Mouse (Mus musculus) intestine, embryonic 15.5 days (tissue): Measurements from ENCODE around the gene Rnf40. TPM values are rescaled to one million over a fixed set of nuclear protein-coding genes. Genes with fewer than 3 reads are reported as not detected.

Experiments used
- ATAC-seq: fragments of 200-750 bp; cut with Nextera tagmentation; 2 replicates; pipeline ENCODE4 v1.8.0; 2017; ENCODE audit warnings: moderate TSS enrichment, moderate library complexity
- H3K27ac ChIP-seq: fragments of 300-500 bp; sonication (generic); 2 replicates; pipeline ENCODE4 v1.5.1; 2015; ENCODE audit warnings: mild to moderate bottlenecking, inconsistent platforms
- H3K27me3 ChIP-seq: fragments of 300-500 bp; sonication (generic); replicated peaks from 2 replicates; pipeline ENCODE4 v1.6.1; 2015; ENCODE audit warnings: inconsistent platforms
- H3K36me3 ChIP-seq: fragments of 300-500 bp; sonication (generic); 2 replicates; pipeline ENCODE4 v1.6.1; 2015; ENCODE audit warnings: inconsistent platforms
- H3K4me1 ChIP-seq: fragments of 300-500 bp; sonication (generic); replicated peaks from 2 replicates; pipeline ENCODE4 v1.6.1; 2015; ENCODE audit warnings: inconsistent platforms
- H3K4me2 ChIP-seq: fragments of 300-500 bp; sonication (generic); replicated peaks from 2 replicates; pipeline ENCODE4 v1.6.1; 2015; ENCODE audit warnings: mild to moderate bottlenecking, inconsistent platforms
- H3K4me3 ChIP-seq: fragments of 300-500 bp; sonication (generic); replicated peaks from 2 replicates; pipeline ENCODE4 v1.5.1; 2015; ENCODE audit warnings: inconsistent platforms
- H3K9ac ChIP-seq: fragments of 300-500 bp; sonication (generic); 2 replicates; pipeline ENCODE4 v1.6.1; 2015; ENCODE audit warnings: inconsistent platforms
- H3K9me3 ChIP-seq: fragments of 300-500 bp; sonication (generic); 2 replicates; pipeline ENCODE4 v1.6.1; 2016; ENCODE audit warnings: inconsistent platforms
- WGBS: fragments of 180-500 bp; shearing (Covaris S2); methylation state at CpG from one replicate; pipeline ENCODE4 v1.1.7; 2015; 5-methylcytosine and 5-hydroxymethylcytosine counted together
- polyA plus RNA-seq: library from polyadenylated mRNA; unstranded; fragments of >200 nt; fragmentation: Nextera tagmentation; extraction: Ambion mirVana; gene quantifications from 2 replicates; pipeline ENCODE4 v1.2.1, GENCODE M21; 2015

The Rnf40 gene
- polyA plus RNA-seq = 37.4 and 37.7 TPM in 2 replicates

DNA sequence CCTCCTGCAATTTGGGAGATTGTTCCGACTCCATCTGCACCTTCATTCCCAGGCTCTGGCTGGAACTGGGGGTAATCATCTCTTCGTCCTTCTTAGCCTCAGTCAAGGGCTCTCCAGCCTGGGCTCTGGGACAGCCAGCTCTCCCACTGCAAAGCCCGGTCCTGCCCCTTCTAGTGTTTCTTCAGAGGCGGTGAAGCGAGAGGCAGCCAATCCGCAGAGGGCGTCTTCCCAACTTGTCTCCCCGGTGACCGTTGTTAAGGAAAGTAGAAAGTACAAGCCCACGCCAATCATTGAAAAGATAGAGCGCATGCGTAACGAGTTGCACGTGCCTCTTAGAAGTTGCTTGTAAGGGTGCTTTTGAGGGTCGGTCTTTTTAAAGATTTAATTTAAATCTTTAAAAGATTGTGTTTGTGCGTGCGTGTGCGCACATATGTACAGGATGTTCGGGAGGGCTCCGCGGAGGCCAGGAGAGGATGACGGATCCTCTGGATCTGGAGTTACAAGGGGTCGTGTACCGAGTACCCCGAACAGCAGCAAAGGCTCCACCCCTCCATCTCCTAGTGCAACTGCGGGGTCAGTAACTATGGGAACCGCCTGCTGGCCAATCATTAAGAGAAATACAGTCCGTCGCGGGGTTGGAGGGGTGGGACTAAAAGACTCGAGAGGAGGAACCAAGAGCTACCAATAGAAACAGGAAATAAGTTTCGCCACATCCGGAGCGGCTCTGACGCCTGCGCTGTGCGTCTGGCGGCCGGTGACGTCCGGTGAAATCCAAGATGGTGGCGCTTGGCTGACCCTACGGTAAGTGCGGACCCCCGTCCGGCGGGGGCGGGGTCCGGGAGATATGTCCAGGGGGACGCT, at the start of gene Rnf40, which contains the start of gene Ccdc189:
Rnf40 (plus strand) TSS at position 757 of the 861 bp plus-strand sequence.
Ccdc189 (minus strand) TSS at position 585 of the 861 bp plus-strand sequence.
- Histone ChIP-seq H3K27ac (peak within 1 kb of the TSS; percentile 74), H3K9ac (peak within 1 kb of the TSS; percentile 81), H3K4me2 (peak within 1 kb of the TSS; percentile 93), H3K36me3 (peaks cover 26% of the 10 kb centered on the region), H3K4me1 (peaks cover 17% of the 10 kb centered on the region), H3K4me3 (peak within 1 kb of the TSS; percentile 86), H3K27me3 (no peaks in the 10 kb centered on the region), H3K9me3 (no peaks in the 10 kb centered on the region)
- under 1% methylated on average over 50 of the region's 50 CpGs for WGBS
- peak; percentile 99 for ATAC-seq

DNA sequence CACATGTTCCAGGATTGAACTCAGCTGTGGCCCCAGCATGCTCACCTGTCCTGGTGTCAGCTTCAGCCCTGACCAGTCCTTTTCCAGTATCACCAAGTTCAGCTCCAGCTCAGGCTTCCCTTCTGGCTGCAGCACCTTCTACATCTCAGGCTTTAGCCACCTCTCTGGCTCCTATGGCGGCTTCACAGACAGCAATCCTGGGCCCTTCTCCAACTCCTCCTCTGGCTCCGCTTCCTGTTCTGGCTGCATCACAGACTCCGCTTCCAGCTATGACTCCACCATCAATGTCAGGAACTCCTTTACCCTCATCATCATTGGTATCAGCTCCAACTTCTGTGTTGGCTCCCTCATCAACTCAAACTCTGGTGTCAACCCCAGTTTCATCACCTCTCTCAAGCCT, 46.9 kb upstream of the Rnf40 start:
- Histone ChIP-seq H3K27ac (no peak overlapping the region), H3K4me1 (no peaks in the 10 kb centered on the region), H3K4me3 (no peak overlapping the region), H3K36me3 (peaks cover 60% of the 10 kb centered on the region), H3K27me3 (no peaks in the 10 kb centered on the region), H3K9ac (no peak overlapping the region), H3K4me2 (no peak overlapping the region), H3K9me3 (no peaks in the 10 kb centered on the region)
- 96% methylated on average over 3 of the region's 3 CpGs for WGBS
- no peak for ATAC-seq

DNA sequence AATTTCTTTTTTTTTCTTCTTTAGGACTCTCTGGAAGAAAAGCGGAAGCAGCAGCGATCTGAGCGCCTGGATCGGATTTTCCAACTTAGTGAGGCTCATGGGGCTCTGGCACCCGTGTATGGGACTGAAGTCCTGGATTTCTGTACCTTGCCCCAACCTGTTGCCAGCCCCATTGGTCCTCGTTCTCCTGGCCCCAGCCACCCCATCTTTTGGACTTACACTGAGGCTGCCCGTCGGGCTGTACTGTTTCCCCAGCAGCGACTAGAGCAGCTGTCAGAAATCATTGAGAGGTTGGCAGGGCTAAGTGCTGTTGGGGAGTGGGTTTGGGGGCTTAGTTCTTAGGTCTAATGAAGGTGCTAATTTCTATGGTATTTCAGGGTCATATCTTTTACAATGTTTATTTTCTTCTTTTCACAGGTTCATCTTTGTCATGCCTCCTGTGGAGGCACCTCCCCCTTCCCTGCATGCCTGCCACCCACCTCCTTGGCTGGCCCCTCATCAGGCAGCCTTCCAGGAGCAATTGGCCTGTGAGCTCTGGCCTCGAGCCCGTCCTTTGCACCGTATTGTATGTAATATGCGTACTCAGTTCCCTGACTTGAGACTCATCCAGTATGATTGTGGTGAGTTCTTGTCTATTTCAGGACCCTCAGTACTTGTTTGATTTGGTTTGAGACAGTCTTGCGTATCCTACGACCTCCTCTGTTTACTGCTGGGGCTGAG, 39.3 kb upstream of the Rnf40 start:
- ATAC-seq = no peak
- Histone ChIP-seq H3K9me3 (no peaks in the 10 kb centered on the region), H3K27me3 (no peaks in the 10 kb centered on the region), H3K36me3 (peaks cover 45% of the 10 kb centered on the region), H3K27ac (no peak overlapping the region), H3K4me1 (no peaks in the 10 kb centered on the region), H3K4me2 (no peak overlapping the region), H3K4me3 (no peak overlapping the region), H3K9ac (no peak overlapping the region)
- WGBS = 88% methylated on average over 15 of the region's 15 CpGs

DNA sequence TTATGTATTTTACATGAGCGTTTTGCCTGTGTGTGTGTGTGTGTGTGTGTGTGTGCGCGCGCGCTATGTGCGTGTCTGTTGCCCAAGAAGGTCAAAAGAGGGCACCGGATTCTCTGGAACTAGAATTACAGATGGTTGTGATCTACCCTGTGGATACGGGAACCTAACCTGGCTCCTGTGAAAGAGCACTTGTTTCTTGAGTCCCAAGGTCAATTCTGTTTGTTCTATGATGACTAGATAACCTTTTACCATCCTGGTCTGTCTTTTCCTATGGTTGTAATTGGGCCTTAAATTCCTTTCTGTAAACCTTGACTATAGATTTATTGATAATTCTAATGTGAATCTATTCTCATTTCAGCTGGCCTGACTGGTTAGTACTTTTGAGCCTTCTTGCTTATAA, 37.0 kb upstream of the Rnf40 start:
- H3K27ac ChIP-seq = no peak overlapping the region
- no peak overlapping the region for H3K9ac ChIP-seq
- no peak overlapping the region for H3K4me2 ChIP-seq
- no peak for ATAC-seq
- H3K4me1 ChIP-seq = no peaks in the 10 kb centered on the region
- H3K27me3 ChIP-seq = no peaks in the 10 kb centered on the region
- H3K36me3 ChIP-seq = peaks cover 50% of the 10 kb centered on the region
- no peaks in the 10 kb centered on the region for H3K9me3 ChIP-seq
- no peak overlapping the region for H3K4me3 ChIP-seq
- 91% methylated on average over 8 of the region's 8 CpGs for whole genome bisulfite sequencing

DNA sequence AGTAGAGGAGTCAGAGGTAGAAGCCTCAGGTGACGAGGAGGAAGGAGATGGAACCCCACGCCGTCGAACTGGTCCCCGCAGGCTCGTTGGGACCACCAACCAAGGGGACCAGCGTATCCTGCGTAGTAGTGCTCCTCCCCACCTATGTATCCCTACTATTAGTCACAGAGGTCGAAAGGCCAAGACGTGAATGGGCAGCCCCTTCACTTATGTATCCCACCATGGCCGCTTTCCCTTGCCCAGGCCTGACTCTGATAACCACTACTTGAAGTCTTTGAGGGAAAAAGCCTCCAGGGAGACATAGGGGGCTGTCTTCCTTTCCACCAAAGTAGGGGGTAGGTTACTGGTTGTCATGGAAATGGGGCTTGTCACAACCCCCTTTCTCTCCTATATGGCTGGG, 28.0 kb upstream of the Rnf40 start:
- Histone ChIP-seq H3K27me3 (no peaks in the 10 kb centered on the region), H3K9ac (no peak overlapping the region), H3K36me3 (peaks cover 44% of the 10 kb centered on the region), H3K27ac (no peak overlapping the region), H3K4me3 (no peak overlapping the region), H3K4me1 (no peaks in the 10 kb centered on the region), H3K4me2 (no peak overlapping the region), H3K9me3 (no peaks in the 10 kb centered on the region)
- ATAC-seq = 0 out of 2 replicates have a peak, but pooled peaks have one; percentile 17
- 92% methylated on average over 11 of the region's 11 CpGs for WGBS

DNA sequence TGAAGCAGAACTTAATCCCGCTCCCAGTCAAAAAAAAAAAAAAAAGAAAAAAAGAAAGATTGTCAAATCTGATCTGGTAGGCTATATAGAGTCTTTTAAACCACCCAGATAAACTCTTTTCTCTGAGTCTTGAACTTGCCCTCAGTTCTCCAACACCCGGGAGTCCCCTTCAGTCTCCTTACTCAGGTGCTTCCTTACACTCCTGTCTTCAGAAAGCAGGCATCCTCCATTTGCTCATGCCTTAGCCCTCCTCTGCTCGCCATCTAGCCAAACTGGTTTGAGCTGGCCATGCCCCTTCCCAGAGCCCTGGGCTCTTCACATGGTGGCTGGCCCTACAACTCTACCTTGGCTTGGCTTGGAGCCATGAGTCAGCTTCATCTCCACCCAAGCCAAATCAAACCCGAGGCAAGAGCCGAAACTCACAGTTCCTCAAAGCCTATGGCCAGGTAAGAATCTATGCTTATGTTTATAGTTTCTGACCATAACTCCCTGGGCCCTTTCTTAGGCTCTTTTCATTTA, 27.2 kb upstream of the Rnf40 start, which contains the start of gene Tmem265:
Tmem265 (plus strand) TSS at position 51 of the 519 bp plus-strand sequence.
- ATAC-seq = no peak
- H3K4me3 ChIP-seq = no peak within 1 kb of the TSS
- H3K4me1 ChIP-seq = no peaks in the 10 kb centered on the region
- no peaks in the 10 kb centered on the region for H3K27me3 ChIP-seq
- peaks cover 42% of the 10 kb centered on the region for H3K36me3 ChIP-seq
- no peaks in the 10 kb centered on the region for H3K9me3 ChIP-seq
- WGBS = 91% methylated on average over 5 of the region's 5 CpGs
- H3K27ac ChIP-seq = no peak within 1 kb of the TSS
- no peak within 1 kb of the TSS for H3K4me2 ChIP-seq
- H3K9ac ChIP-seq = no peak within 1 kb of the TSS

DNA sequence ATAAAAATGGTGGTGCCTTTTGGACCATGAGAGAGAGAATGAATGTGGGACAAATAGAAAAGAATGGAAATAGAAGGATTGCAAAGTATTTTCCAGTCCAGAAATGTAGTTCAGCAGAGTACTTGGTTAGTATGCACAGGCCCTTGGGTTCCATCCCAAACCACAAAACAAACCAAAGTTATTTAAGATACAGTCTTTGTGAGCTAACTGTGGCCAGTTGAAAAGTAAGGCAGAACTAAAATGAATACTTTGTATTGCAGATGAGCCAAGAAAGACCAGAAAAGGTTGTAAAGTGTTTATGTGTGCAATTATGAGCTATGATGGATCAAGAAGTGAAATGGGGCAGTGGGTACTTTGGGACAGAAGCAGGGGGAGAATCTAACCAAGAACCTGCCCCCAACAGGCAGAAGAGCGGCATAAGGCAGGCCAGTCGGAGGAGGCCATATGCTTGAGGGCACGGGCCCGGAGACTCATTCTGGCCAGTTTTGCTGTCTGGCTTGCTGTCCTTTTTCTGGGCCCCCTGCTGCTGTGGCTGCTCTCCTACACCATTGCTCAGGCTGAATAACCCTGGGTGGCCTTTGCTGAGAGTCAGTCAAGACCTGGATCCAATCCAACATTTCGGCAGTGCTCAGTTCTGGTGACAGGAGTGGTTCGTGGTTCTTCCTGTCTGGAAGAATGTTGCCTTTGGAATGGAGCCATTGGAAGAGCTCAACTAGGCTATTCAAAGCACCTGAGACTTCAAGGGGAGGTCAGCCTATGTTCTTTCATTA, 24.0 kb upstream of the Rnf40 start:
- 76% methylated on average over 6 of the region's 6 CpGs for WGBS
- no peak overlapping the region for H3K9ac ChIP-seq
- peaks cover 28% of the 10 kb centered on the region for H3K36me3 ChIP-seq
- H3K4me1 ChIP-seq = no peaks in the 10 kb centered on the region
- H3K27me3 ChIP-seq = no peaks in the 10 kb centered on the region
- no peak overlapping the region for H3K4me3 ChIP-seq
- H3K9me3 ChIP-seq = no peaks in the 10 kb centered on the region
- no peak for ATAC-seq
- H3K4me2 ChIP-seq = no peak overlapping the region
- H3K27ac ChIP-seq = no peak overlapping the region

DNA sequence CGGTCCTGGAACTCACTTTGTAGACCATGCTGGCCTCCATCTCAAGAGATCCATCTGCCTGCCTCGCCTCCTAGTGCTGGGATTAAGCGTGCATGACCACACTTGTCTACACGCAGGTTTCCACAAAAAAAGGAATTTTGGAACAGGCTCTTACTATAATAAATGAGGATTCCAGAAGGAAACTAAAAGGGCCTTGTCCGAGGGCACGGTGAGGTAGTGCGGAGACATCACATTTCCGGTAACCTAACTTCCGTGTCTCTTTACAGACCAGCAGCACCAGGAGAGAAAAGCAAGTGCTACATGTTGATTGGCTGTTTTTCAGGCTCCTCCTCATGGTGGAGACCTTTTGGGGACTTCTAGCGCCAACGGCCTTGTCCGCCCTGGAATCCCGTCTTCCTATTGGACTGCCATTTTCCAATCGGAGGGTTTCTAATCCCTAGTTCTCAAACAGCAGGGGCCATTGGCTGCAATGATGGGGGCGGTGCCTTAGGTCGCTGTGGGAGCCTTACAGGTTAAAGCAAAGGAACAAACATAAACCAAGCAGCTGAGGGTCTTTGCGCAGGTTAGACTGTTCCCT, 15.6 kb upstream of the Rnf40 start, which contains the start of gene Phkg2:
Phkg2 (plus strand) TSS at position 446 of the 577 bp plus-strand sequence.
- Histone ChIP-seq H3K27me3 (no peaks in the 10 kb centered on the region), H3K9ac (peak within 1 kb of the TSS; percentile 84), H3K4me3 (peak within 1 kb of the TSS; percentile 77), H3K9me3 (no peaks in the 10 kb centered on the region), H3K27ac (peak within 1 kb of the TSS; percentile 61), H3K36me3 (peaks cover 9% of the 10 kb centered on the region; the same call in 1 of the 2 replicates), H3K4me1 (peaks cover 10% of the 10 kb centered on the region; the same call in 1 of the 2 replicates), H3K4me2 (peak within 1 kb of the TSS; percentile 92)
- WGBS = under 1% methylated on average over 17 of the region's 17 CpGs
- ATAC-seq = peak; percentile 99

DNA sequence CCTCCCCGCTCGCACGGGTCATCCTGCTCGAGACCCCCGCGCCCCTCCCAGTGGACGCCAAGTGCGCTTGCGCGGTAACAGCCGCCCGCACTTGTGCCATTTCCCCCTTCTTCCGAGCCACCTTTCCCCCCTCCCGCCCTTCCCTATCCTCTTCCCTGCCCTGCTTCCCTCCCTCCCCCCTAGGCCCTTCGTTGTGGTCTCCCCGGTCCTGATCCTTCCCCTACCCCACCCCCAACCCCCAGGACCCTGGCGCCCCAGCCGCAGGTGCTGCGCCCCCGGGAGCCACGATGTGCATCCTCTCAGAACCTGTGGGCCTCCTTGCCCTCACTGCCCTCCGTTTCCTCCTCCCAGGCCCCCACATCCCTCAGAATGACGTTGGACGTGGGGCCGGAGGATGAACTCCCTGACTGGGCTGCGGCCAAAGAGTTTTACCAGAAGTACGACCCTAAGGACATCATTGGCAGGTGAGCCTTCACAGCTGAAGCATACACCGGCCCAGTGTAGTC, 15.0 kb upstream of the Rnf40 start:
- H3K4me3 ChIP-seq = peak overlapping the region; percentile 77
- peak; percentile 76 for ATAC-seq
- under 1% methylated on average over 27 of the region's 28 CpGs for WGBS

DNA sequence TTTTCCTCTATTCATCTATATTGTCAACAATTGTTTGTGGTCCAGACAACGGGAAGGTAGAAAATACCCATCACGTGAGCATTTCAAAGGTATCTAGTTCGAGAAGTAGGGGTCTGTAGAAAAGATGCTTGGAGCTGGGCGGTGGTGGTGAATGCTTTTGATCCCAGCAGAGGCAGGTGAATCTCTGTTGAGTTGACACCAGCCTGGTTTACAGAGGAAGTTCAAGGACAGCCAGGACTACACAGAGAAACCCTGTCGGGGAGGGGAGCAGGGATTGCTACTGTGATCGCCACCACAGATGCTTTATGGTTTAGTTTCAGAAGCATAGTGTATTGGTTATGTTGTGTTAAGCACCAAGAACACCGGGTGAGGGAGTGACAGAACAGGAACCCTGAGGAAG, 14.5 kb upstream of the Rnf40 start:
- Histone ChIP-seq H3K4me1 (peaks cover 10% of the 10 kb centered on the region; the same call in 1 of the 2 replicates), H3K27ac (peak overlapping the region; percentile 38; the same call in 1 of the 2 replicates), H3K4me2 (peak overlapping the region; percentile 92), H3K9me3 (no peaks in the 10 kb centered on the region), H3K9ac (peak overlapping the region; percentile 84), H3K27me3 (no peaks in the 10 kb centered on the region), H3K36me3 (peaks cover 12% of the 10 kb centered on the region), H3K4me3 (peak overlapping the region; percentile 77)
- ATAC-seq = no peak
- 16% methylated on average over 7 of the region's 7 CpGs for WGBS

More for the DNA sequence above, 15.0 kb upstream of the Rnf40 start:
- no peaks in the 10 kb centered on the region for H3K27me3 ChIP-seq
- peak overlapping the region; percentile 84 for H3K9ac ChIP-seq
- peaks cover 10% of the 10 kb centered on the region; the same call in 1 of the 2 replicates for H3K4me1 ChIP-seq
- no peaks in the 10 kb centered on the region for H3K9me3 ChIP-seq
- peak overlapping the region; percentile 92 for H3K4me2 ChIP-seq
- peaks cover 12% of the 10 kb centered on the region for H3K36me3 ChIP-seq
- H3K27ac ChIP-seq = peak overlapping the region; percentile 38; the same call in 1 of the 2 replicates

DNA sequence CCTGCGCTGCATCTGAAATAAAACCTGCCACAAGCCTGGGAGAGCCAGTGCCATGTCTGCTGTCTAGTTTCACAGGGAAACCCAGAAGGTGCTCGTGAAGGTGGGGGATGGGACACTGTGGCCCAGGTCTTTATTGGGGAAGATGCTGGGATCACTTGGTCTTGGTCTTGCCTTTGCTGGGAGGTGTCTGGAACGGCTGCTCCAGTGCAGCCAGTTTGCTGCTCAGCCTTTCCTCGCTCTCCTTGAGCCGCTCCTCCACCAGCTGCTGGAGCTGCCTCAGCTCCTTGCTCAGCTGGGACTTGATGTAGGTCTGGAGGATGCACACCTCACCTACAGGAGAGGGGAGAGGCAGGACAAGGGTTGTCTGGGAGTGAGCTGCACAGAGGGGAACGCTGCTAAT, 5.3 kb upstream of the Rnf40 start:
- 93% methylated on average over 6 of the region's 6 CpGs for WGBS
- ATAC-seq = no peak
- Histone ChIP-seq H3K27me3 (no peaks in the 10 kb centered on the region), H3K27ac (no peak overlapping the region), H3K4me2 (no peak overlapping the region), H3K4me3 (no peak overlapping the region), H3K4me1 (peaks cover 10% of the 10 kb centered on the region), H3K9me3 (no peaks in the 10 kb centered on the region), H3K36me3 (peaks cover 21% of the 10 kb centered on the region), H3K9ac (no peak overlapping the region)
